ENCODE assay signal across 8 mouse cellular contexts in genomic region chr9:78108796-78109239, GRCm38 (mm10). TPM values are rescaled to one million over a fixed set of nuclear protein-coding genes. Genes with fewer than 3 reads are reported as not detected.
DNase-seq lines count a peak whose midpoint lies in the region; ATAC-seq lines count a peak whose summit lies in the region.

Fbxo9 (minus strand) TSS chr9:78109065.
Ick (plus strand) TSS chr9:78109192.

- H3K4me3 ChIP-seq in hindbrain, embryonic 12.5 days, result peak within 1 kb of the TSS; percentile 84

- no peaks in the 10 kb centered on the region for H3K9me3 ChIP-seq in hindbrain, embryonic 12.5 days (replicated peaks)

- H3K36me3 ChIP-seq in hindbrain, embryonic 12.5 days, result no peaks in the 10 kb centered on the region

- DNase-seq in NIH3T3 (ENCODE audit: low read depth), result peak; percentile 94
- DNase-seq in cerebellum, postnatal 10 days, result peak; percentile 92 to 93
- peak; percentile 84 to 86 for DNase-seq in frontal cortex, postnatal 10 days (ENCODE audit: low spot score in 2 of 2)
- peak; percentile 81 to 96 for DNase-seq in layer of hippocampus, postnatal 14 days (ENCODE audit: low spot score in 2 of 2)
- peak; percentile 86 for DNase-seq in lung, postnatal 14 days
- peak; percentile 93 for DNase-seq in retina, adult 2 months (ENCODE audit: low read depth, low spot score)
- peak; percentile 81 for DNase-seq in thymus, postnatal 4 days

- peaks cover 18% of the 10 kb centered on the region; the same call in 1 of the 2 replicates for H3K4me1 ChIP-seq in hindbrain, embryonic 12.5 days

- WGBS in hindbrain, embryonic 12.5 days, result under 1% methylated on average over 20 of the region's 20 CpGs

- peak within 1 kb of the TSS; percentile 92 for H3K27ac ChIP-seq in hindbrain, embryonic 12.5 days

- H3K27me3 ChIP-seq in hindbrain, embryonic 12.5 days, result no peaks in the 10 kb centered on the region

- peak within 1 kb of the TSS; percentile 91 for H3K9ac ChIP-seq in hindbrain, embryonic 12.5 days

- peak within 1 kb of the TSS; percentile 86 for H3K4me2 ChIP-seq in hindbrain, embryonic 12.5 days (replicated peaks)

- ATAC-seq in hindbrain, embryonic 12.5 days (ENCODE audit: low FRiP score), result peak; percentile 94

RNA-seq across cellular contexts. Expression of gene Fbxo9, which starts in this region (rescaled TPM):
- polyA plus RNA-seq in hindbrain, embryonic 12.5 days (2016; fragmentation: Nextera tagmentation; extraction: Ambion mirVana), result 42.0 and 43.1 TPM in 2 replicates
- total RNA-seq in layer of hippocampus, postnatal 14 days (2021), result 100 to 1,000 TPM; 102 to 112 TPM

RNA-seq across cellular contexts. Expression of gene Ick, which starts in this region (rescaled TPM):
- polyA plus RNA-seq in hindbrain, embryonic 12.5 days (2016; fragmentation: Nextera tagmentation; extraction: Ambion mirVana), result 38.1 and 40.0 TPM in 2 replicates
- 10 to 100 TPM; 34.3 to 34.9 TPM for total RNA-seq in layer of hippocampus, postnatal 14 days (2021)

Comparison
In these comparisons a context has a peak if more than half of its experiments do, and no peak if none do; other contexts are left out.
1. Peak in every context shown above with its lines: DNase-seq, ATAC-seq, H3K4me3 ChIP-seq and H3K27ac ChIP-seq.